Mouse (Mus musculus) lung, embryonic 16.5 days (tissue): ENCODE measurements around the gene Pex14. TPM values are rescaled to one million over a fixed set of nuclear protein-coding genes. Genes with fewer than 3 reads are reported as not detected.

Experiments used
- ATAC-seq: fragments of 200-750 bp; cut with Nextera tagmentation; 2 replicates; pipeline ENCODE4 v1.8.0; 2017; ENCODE audit warnings: low read depth, mild to moderate bottlenecking, moderate library complexity
- H3K27ac ChIP-seq: fragments of 300-500 bp; sonication (generic); 2 replicates; pipeline ENCODE4 v1.5.1; 2014; ENCODE audit warnings: mild to moderate bottlenecking, control low read depth, low read length
- H3K27me3 ChIP-seq: fragments of 300-500 bp; sonication (generic); 2 replicates; pipeline ENCODE4 v1.6.1; 2014; ENCODE audit warnings: low read depth, low read length, mixed read lengths; ENCODE audit not compliant: control insufficient read depth, insufficient read depth
- H3K36me3 ChIP-seq: fragments of 300-500 bp; sonication (generic); 2 replicates; pipeline ENCODE4 v1.6.1; 2014; ENCODE audit warnings: low read length; ENCODE audit not compliant: control insufficient read depth, insufficient read depth
- H3K4me1 ChIP-seq: fragments of 300-500 bp; sonication (generic); replicated peaks from 2 replicates; pipeline ENCODE4 v1.6.1; 2014; ENCODE audit warnings: low read length, mixed read lengths; ENCODE audit not compliant: control insufficient read depth, insufficient read depth
- H3K4me2 ChIP-seq: fragments of 300-500 bp; sonication (generic); 2 replicates; pipeline ENCODE4 v1.6.1; 2014; ENCODE audit warnings: low read depth, low read length, control low read depth
- H3K4me3 ChIP-seq: fragments of 300-500 bp; sonication (generic); 2 replicates; pipeline ENCODE4 v1.5.1; 2014; ENCODE audit warnings: mild to moderate bottlenecking, low read length, control low read depth
- H3K9ac ChIP-seq: fragments of 300-500 bp; sonication (generic); 2 replicates; pipeline ENCODE4 v1.6.1; 2014; ENCODE audit warnings: low read length, control low read depth
- H3K9me3 ChIP-seq: fragments of 300-500 bp; sonication (generic); 2 replicates; pipeline ENCODE4 v1.6.1; 2016; ENCODE audit warnings: low read length; ENCODE audit not compliant: control insufficient read depth
- WGBS: fragments of 180-500 bp; shearing (Covaris S2); extraction: QIAGEN DNeasy Blood & Tissue Kit; methylation state at CpG from one replicate; pipeline ENCODE4 v1.1.7; 2014; 5-methylcytosine and 5-hydroxymethylcytosine counted together
- polyA plus RNA-seq: library from polyadenylated mRNA; unstranded; fragments of >200 nt; fragmentation: Nextera tagmentation; extraction: Ambion mirVana; gene quantifications from 2 replicates; pipeline ENCODE4 v1.2.1, GENCODE M21; 2015

Gene Pex14
- polyA plus RNA-seq, 1 experiment from 2014 or later, result 48.8 TPM

- no peak overlapping the region for H3K9ac ChIP-seq
- peaks cover 14% of the 10 kb centered on the region for H3K4me1 ChIP-seq
- H3K36me3 ChIP-seq, result no peaks in the 10 kb centered on the region
- ATAC-seq, result peak; percentile 82
- no peak overlapping the region for H3K4me3 ChIP-seq
- H3K27ac ChIP-seq, result 0 out of 2 replicates have a peak overlapping the region, but pooled peaks have one; percentile 10
- no peaks in the 10 kb centered on the region for H3K9me3 ChIP-seq
- no peaks in the 10 kb centered on the region for H3K27me3 ChIP-seq
- H3K4me2 ChIP-seq, result peak overlapping the region; percentile 8; the same call in 1 of the 2 replicates
- WGBS, result 52% methylated on average over 17 of the region's 17 CpGs
Observed at GRCm38 (mm10) chr4:149081528-149081927, 18.1 kb downstream of the Pex14 start.

- Histone ChIP-seq H3K9me3 (no peaks in the 10 kb centered on the region), H3K36me3 (no peaks in the 10 kb centered on the region), H3K4me1 (peaks cover 18% of the 10 kb centered on the region), H3K27ac (no peak overlapping the region), H3K4me2 (no peak overlapping the region), H3K4me3 (no peak overlapping the region), H3K27me3 (no peaks in the 10 kb centered on the region), H3K9ac (no peak overlapping the region)
- ATAC-seq, result no peak
- 72% methylated on average over 8 of the region's 8 CpGs for WGBS
Observed at GRCm38 (mm10) chr4:149080111-149080510, 19.6 kb downstream of the Pex14 start.

GRCm38 (mm10) chr4:149079629-149080028 is 20.0 kb downstream of the Pex14 start:
- Histone ChIP-seq H3K4me1 (peaks cover 18% of the 10 kb centered on the region), H3K4me2 (no peak overlapping the region)
- 68% methylated on average over 6 of the region's 6 CpGs for WGBS

GRCm38 (mm10) chr4:149078261-149078660 is 21.4 kb downstream of the Pex14 start:
- Histone ChIP-seq H3K9ac (no peak overlapping the region), H3K4me2 (no peak overlapping the region), H3K9me3 (no peaks in the 10 kb centered on the region), H3K27me3 (no peaks in the 10 kb centered on the region), H3K36me3 (no peaks in the 10 kb centered on the region), H3K4me3 (no peak overlapping the region), H3K4me1 (peaks cover 20% of the 10 kb centered on the region), H3K27ac (no peak overlapping the region)
- no peak for ATAC-seq
- WGBS, result 55% methylated on average over 4 of the region's 4 CpGs

More at GRCm38 (mm10) chr4:149079629-149080028, 20.0 kb downstream of the Pex14 start:
- H3K27ac ChIP-seq, result no peak overlapping the region
- H3K4me3 ChIP-seq, result no peak overlapping the region
- H3K36me3 ChIP-seq, result no peaks in the 10 kb centered on the region
- no peak for ATAC-seq
- no peak overlapping the region for H3K9ac ChIP-seq
- no peaks in the 10 kb centered on the region for H3K9me3 ChIP-seq
- H3K27me3 ChIP-seq, result no peaks in the 10 kb centered on the region

GRCm38 (mm10) chr4:149075871-149076575 is 23.7 kb downstream of the Pex14 start:
- Histone ChIP-seq H3K4me3 (no peak overlapping the region), H3K36me3 (peaks cover 4% of the 10 kb centered on the region), H3K27ac (peak overlapping the region; percentile 64), H3K9me3 (no peaks in the 10 kb centered on the region), H3K27me3 (no peaks in the 10 kb centered on the region), H3K9ac (0 out of 2 replicates have a peak overlapping the region, but pooled peaks have one; percentile 2), H3K4me1 (peaks cover 7% of the 10 kb centered on the region), H3K4me2 (no peak overlapping the region)
- WGBS, result 19% methylated on average over 10 of the region's 10 CpGs
- peak; percentile 83 for ATAC-seq

- Histone ChIP-seq H3K27me3 (no peaks in the 10 kb centered on the region), H3K36me3 (peaks cover 4% of the 10 kb centered on the region), H3K9me3 (no peaks in the 10 kb centered on the region), H3K9ac (no peak overlapping the region), H3K27ac (peak overlapping the region; percentile 64), H3K4me1 (peaks cover 10% of the 10 kb centered on the region), H3K4me2 (no peak overlapping the region), H3K4me3 (no peak overlapping the region)
- WGBS, result 63% methylated on average over 13 of the region's 13 CpGs
- ATAC-seq, result peak; percentile 63
Observed at GRCm38 (mm10) chr4:149075073-149075472, 24.6 kb downstream of the Pex14 start.

- Histone ChIP-seq H3K9me3 (no peaks in the 10 kb centered on the region), H3K4me1 (peaks cover 24% of the 10 kb centered on the region), H3K9ac (no peak overlapping the region), H3K4me3 (no peak overlapping the region), H3K36me3 (peaks cover 2% of the 10 kb centered on the region), H3K4me2 (no peak overlapping the region), H3K27ac (no peak overlapping the region), H3K27me3 (no peaks in the 10 kb centered on the region)
- no peak for ATAC-seq
- 75% methylated on average over 22 of the region's 22 CpGs for WGBS
Observed at GRCm38 (mm10) chr4:149066672-149067551, 32.8 kb downstream of the Pex14 start.

- Histone ChIP-seq H3K9ac (peak overlapping the region; percentile 33; the same call in 1 of the 2 replicates), H3K4me3 (0 out of 2 replicates have a peak overlapping the region, but pooled peaks have one; percentile 1), H3K36me3 (no peaks in the 10 kb centered on the region), H3K27me3 (no peaks in the 10 kb centered on the region), H3K4me2 (peak overlapping the region; percentile 31), H3K4me1 (peaks cover 20% of the 10 kb centered on the region), H3K27ac (peak overlapping the region; percentile 25; the same call in 1 of the 2 replicates), H3K9me3 (no peaks in the 10 kb centered on the region)
- ATAC-seq, result no peak
- 65% methylated on average over 23 of the region's 23 CpGs for WGBS
Observed at GRCm38 (mm10) chr4:149064061-149064854, 35.4 kb downstream of the Pex14 start.
